Mouse (Mus musculus): ENCODE measurements around the gene Glis3. TPM values are rescaled to one million over a fixed set of nuclear protein-coding genes. Genes with fewer than 3 reads are reported as not detected.
A peak's percentile ranks its signal among the peaks of the same experiment; 100 is the strongest.

Glis3 gene
- polyA plus RNA-seq, 1 experiment from 2014 or later, result 1.8 TPM

- no peaks in the 10 kb centered on the region for H3K27me3 ChIP-seq (ENCODE audit: control insufficient read depth, insufficient read depth, low read length)
These were observed 31.0 kb downstream of the Glis3 start for GRCm38 (mm10) chr19:28648881-28649280.

GRCm38 (mm10) chr19:28647424-28647823, 32.5 kb downstream of the Glis3 start:
- Histone ChIP-seq H3K27me3 (ENCODE audit: control insufficient read depth, insufficient read depth, low read length) (no peaks in the 10 kb centered on the region), H3K4me2 (replicated peaks; ENCODE audit: low read depth, low read length) (no peak overlapping the region), H3K9ac (replicated peaks; ENCODE audit: low read depth, low read length) (no peak overlapping the region), H3K27ac (ENCODE audit: low read length) (no peak overlapping the region), H3K9me3 (ENCODE audit: control insufficient read depth, low read depth, low read length) (no peaks in the 10 kb centered on the region), H3K4me3 (ENCODE audit: low read depth, low read length) (no peak overlapping the region), H3K36me3 (ENCODE audit: control insufficient read depth, insufficient read depth, low read length) (no peaks in the 10 kb centered on the region), H3K4me1 (ENCODE audit: control insufficient read depth, insufficient read depth, low read length) (no peaks in the 10 kb centered on the region)
- no peak for ATAC-seq (ENCODE audit: insufficient number of reproducible peaks, insufficient read depth, low FRiP score, low read depth)
- 84% methylated on average over 6 of the region's 6 CpGs for WGBS

More at GRCm38 (mm10) chr19:28648881-28649280, 31.0 kb downstream of the Glis3 start:
- no peak overlapping the region for H3K4me2 ChIP-seq (replicated peaks; ENCODE audit: low read depth, low read length)
- H3K4me3 ChIP-seq (ENCODE audit: low read depth, low read length), result no peak overlapping the region
- no peak for ATAC-seq (ENCODE audit: insufficient number of reproducible peaks, insufficient read depth, low FRiP score, low read depth)
- no peak overlapping the region for H3K9ac ChIP-seq (replicated peaks; ENCODE audit: low read depth, low read length)
- WGBS, result 61% methylated on average over 4 of the region's 4 CpGs
- no peaks in the 10 kb centered on the region for H3K9me3 ChIP-seq (ENCODE audit: control insufficient read depth, low read depth, low read length)
- no peak overlapping the region for H3K27ac ChIP-seq (ENCODE audit: low read length)
- no peaks in the 10 kb centered on the region for H3K4me1 ChIP-seq (ENCODE audit: control insufficient read depth, insufficient read depth, low read length)
- no peaks in the 10 kb centered on the region for H3K36me3 ChIP-seq (ENCODE audit: control insufficient read depth, insufficient read depth, low read length)

GRCm38 (mm10) chr19:28646286-28646685, 33.6 kb downstream of the Glis3 start:
- H3K4me3 ChIP-seq (ENCODE audit: low read depth, low read length), result no peak overlapping the region
- H3K4me2 ChIP-seq (replicated peaks; ENCODE audit: low read depth, low read length), result no peak overlapping the region
- no peak for ATAC-seq (ENCODE audit: insufficient number of reproducible peaks, insufficient read depth, low FRiP score, low read depth)
- WGBS, result 46% methylated on average over 4 of the region's 4 CpGs
- H3K27me3 ChIP-seq (ENCODE audit: control insufficient read depth, insufficient read depth, low read length), result no peaks in the 10 kb centered on the region
- H3K27ac ChIP-seq (ENCODE audit: low read length), result no peak overlapping the region
- H3K4me1 ChIP-seq (ENCODE audit: control insufficient read depth, insufficient read depth, low read length), result no peaks in the 10 kb centered on the region
- no peaks in the 10 kb centered on the region for H3K36me3 ChIP-seq (ENCODE audit: control insufficient read depth, insufficient read depth, low read length)
- no peak overlapping the region for H3K9ac ChIP-seq (replicated peaks; ENCODE audit: low read depth, low read length)
- no peaks in the 10 kb centered on the region for H3K9me3 ChIP-seq (ENCODE audit: control insufficient read depth, low read depth, low read length)

- Histone ChIP-seq H3K27ac (ENCODE audit: low read length) (no peak overlapping the region), H3K4me2 (replicated peaks; ENCODE audit: low read depth, low read length) (no peak overlapping the region), H3K36me3 (ENCODE audit: control insufficient read depth, insufficient read depth, low read length) (no peaks in the 10 kb centered on the region), H3K4me1 (ENCODE audit: control insufficient read depth, insufficient read depth, low read length) (peaks cover 1% of the 10 kb centered on the region; the same call in 1 of the 2 replicates), H3K4me3 (ENCODE audit: low read depth, low read length) (no peak overlapping the region), H3K27me3 (ENCODE audit: control insufficient read depth, insufficient read depth, low read length) (no peaks in the 10 kb centered on the region), H3K9me3 (ENCODE audit: control insufficient read depth, low read depth, low read length) (no peaks in the 10 kb centered on the region), H3K9ac (replicated peaks; ENCODE audit: low read depth, low read length) (no peak overlapping the region)
- WGBS, result 53% methylated on average over 7 of the region's 7 CpGs
- ATAC-seq (ENCODE audit: insufficient number of reproducible peaks, insufficient read depth, low FRiP score, low read depth), result no peak
These were observed 39.0 kb downstream of the Glis3 start for GRCm38 (mm10) chr19:28640861-28641381.

DNA sequence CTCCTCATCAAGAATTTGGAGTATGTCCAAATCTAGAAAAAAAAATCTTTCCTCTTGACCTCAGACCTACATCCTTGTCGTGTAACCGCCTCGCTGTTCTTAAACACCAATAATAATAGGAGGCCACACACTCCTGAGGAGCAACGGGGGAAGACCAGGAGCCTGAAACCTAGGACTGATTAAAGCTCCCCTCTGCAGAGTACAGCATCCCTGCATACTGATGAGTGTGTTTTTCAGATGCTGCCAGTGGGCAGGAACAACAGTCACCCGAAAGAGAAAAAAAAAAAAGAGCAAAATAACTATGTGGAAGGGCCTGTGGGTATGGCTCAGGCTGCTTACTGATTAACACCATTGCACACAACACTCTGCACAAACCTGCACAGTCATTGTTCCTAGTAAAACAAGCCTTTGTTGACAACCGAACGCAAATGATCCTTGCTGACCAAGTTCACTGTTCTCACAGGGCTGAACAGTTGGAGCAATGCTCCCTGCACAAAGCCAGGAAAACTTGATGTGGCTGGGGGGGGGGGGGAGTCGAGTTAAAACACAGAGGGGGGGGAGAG, 43.8 kb downstream of the Glis3 start:
- Histone ChIP-seq H3K9ac (replicated peaks; ENCODE audit: low read depth, low read length) (no peak overlapping the region), H3K9me3 (ENCODE audit: control insufficient read depth, low read depth, low read length) (no peaks in the 10 kb centered on the region), H3K4me1 (ENCODE audit: control insufficient read depth, insufficient read depth, low read length) (peaks cover 2% of the 10 kb centered on the region; the same call in 1 of the 2 replicates), H3K27ac (ENCODE audit: low read length) (no peak overlapping the region), H3K36me3 (ENCODE audit: control insufficient read depth, insufficient read depth, low read length) (no peaks in the 10 kb centered on the region), H3K27me3 (ENCODE audit: control insufficient read depth, insufficient read depth, low read length) (no peaks in the 10 kb centered on the region), H3K4me3 (ENCODE audit: low read depth, low read length) (no peak overlapping the region), H3K4me2 (replicated peaks; ENCODE audit: low read depth, low read length) (no peak overlapping the region)
- 59% methylated on average over 7 of the region's 8 CpGs for WGBS
- 0 out of 2 replicates have a peak, but pooled peaks have one; percentile 53 for ATAC-seq (ENCODE audit: insufficient number of reproducible peaks, insufficient read depth, low FRiP score, low read depth)

GRCm38 (mm10) chr19:28634986-28635385, 44.9 kb downstream of the Glis3 start:
- Histone ChIP-seq H3K4me1 (ENCODE audit: control insufficient read depth, insufficient read depth, low read length) (0 out of 2 replicates have a peak, but pooled peaks cover 2% of the 10 kb centered on the region), H3K27ac (ENCODE audit: low read length) (no peak overlapping the region), H3K4me3 (ENCODE audit: low read depth, low read length) (no peak overlapping the region), H3K9ac (replicated peaks; ENCODE audit: low read depth, low read length) (no peak overlapping the region), H3K4me2 (replicated peaks; ENCODE audit: low read depth, low read length) (no peak overlapping the region), H3K36me3 (ENCODE audit: control insufficient read depth, insufficient read depth, low read length) (no peaks in the 10 kb centered on the region), H3K9me3 (ENCODE audit: control insufficient read depth, low read depth, low read length) (no peaks in the 10 kb centered on the region), H3K27me3 (ENCODE audit: control insufficient read depth, insufficient read depth, low read length) (no peaks in the 10 kb centered on the region)
- WGBS, result 86% methylated on average over 3 of the region's 3 CpGs
- ATAC-seq (ENCODE audit: insufficient number of reproducible peaks, insufficient read depth, low FRiP score, low read depth), result no peak

GRCm38 (mm10) chr19:28628416-28628815, 51.5 kb downstream of the Glis3 start:
- no peaks in the 10 kb centered on the region for H3K4me1 ChIP-seq (ENCODE audit: control insufficient read depth, insufficient read depth, low read length)
- H3K9me3 ChIP-seq (ENCODE audit: control insufficient read depth, low read depth, low read length), result no peaks in the 10 kb centered on the region
- no peak for ATAC-seq (ENCODE audit: insufficient number of reproducible peaks, insufficient read depth, low FRiP score, low read depth)
- H3K4me3 ChIP-seq (ENCODE audit: low read depth, low read length), result no peak overlapping the region
- no peaks in the 10 kb centered on the region for H3K27me3 ChIP-seq (ENCODE audit: control insufficient read depth, insufficient read depth, low read length)
- 43% methylated on average over 8 of the region's 8 CpGs for WGBS
- H3K36me3 ChIP-seq (ENCODE audit: control insufficient read depth, insufficient read depth, low read length), result no peaks in the 10 kb centered on the region
- no peak overlapping the region for H3K27ac ChIP-seq (ENCODE audit: low read length)
- H3K9ac ChIP-seq (replicated peaks; ENCODE audit: low read depth, low read length), result no peak overlapping the region
- H3K4me2 ChIP-seq (replicated peaks; ENCODE audit: low read depth, low read length), result no peak overlapping the region

DNA sequence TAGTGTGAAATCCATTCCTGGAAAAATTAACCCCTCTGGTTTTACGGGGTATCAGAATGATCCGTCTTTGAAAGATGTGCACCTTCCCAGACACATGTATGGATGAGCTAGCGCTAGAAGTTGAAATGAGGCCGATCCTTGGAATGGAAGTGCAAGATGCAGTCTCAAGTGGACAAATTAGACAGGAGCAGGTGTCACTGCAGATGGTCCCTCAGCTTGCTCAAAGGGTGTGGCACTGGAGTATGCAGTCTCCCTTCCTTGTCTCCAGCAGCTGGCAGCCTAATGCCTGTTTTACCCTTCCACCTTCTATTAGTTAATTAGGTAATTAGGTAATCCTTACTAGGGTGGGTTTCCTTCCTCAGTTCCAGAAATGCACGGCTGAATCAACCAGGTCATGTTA, 53.7 kb downstream of the Glis3 start:
- Histone ChIP-seq H3K27ac (ENCODE audit: low read length) (no peak overlapping the region), H3K4me3 (ENCODE audit: low read depth, low read length) (no peak overlapping the region), H3K4me1 (ENCODE audit: control insufficient read depth, insufficient read depth, low read length) (no peaks in the 10 kb centered on the region), H3K36me3 (ENCODE audit: control insufficient read depth, insufficient read depth, low read length) (no peaks in the 10 kb centered on the region), H3K9me3 (ENCODE audit: control insufficient read depth, low read depth, low read length) (no peaks in the 10 kb centered on the region), H3K4me2 (replicated peaks; ENCODE audit: low read depth, low read length) (no peak overlapping the region), H3K27me3 (ENCODE audit: control insufficient read depth, insufficient read depth, low read length) (no peaks in the 10 kb centered on the region), H3K9ac (replicated peaks; ENCODE audit: low read depth, low read length) (no peak overlapping the region)
- ATAC-seq (ENCODE audit: insufficient number of reproducible peaks, insufficient read depth, low FRiP score, low read depth), result no peak
- WGBS, result 91% methylated on average over 5 of the region's 5 CpGs

GRCm38 (mm10) chr19:28624571-28624970, 55.3 kb downstream of the Glis3 start:
- WGBS, result 65% methylated on average over 1 of the region's 1 CpGs
- Histone ChIP-seq H3K9ac (replicated peaks; ENCODE audit: low read depth, low read length) (no peak overlapping the region), H3K36me3 (ENCODE audit: control insufficient read depth, insufficient read depth, low read length) (no peaks in the 10 kb centered on the region), H3K4me2 (replicated peaks; ENCODE audit: low read depth, low read length) (no peak overlapping the region), H3K9me3 (ENCODE audit: control insufficient read depth, low read depth, low read length) (no peaks in the 10 kb centered on the region), H3K4me3 (ENCODE audit: low read depth, low read length) (no peak overlapping the region), H3K4me1 (ENCODE audit: control insufficient read depth, insufficient read depth, low read length) (no peaks in the 10 kb centered on the region), H3K27ac (ENCODE audit: low read length) (no peak overlapping the region), H3K27me3 (ENCODE audit: control insufficient read depth, insufficient read depth, low read length) (no peaks in the 10 kb centered on the region)
- no peak for ATAC-seq (ENCODE audit: insufficient number of reproducible peaks, insufficient read depth, low FRiP score, low read depth)

All from stomach, embryonic 14.5 days (tissue).